Mouse (Mus musculus): ENCODE data around the gene Aldh1a3. TPM values are rescaled to one million over a fixed set of nuclear protein-coding genes. Genes with fewer than 3 reads are reported as not detected.

The Aldh1a3 gene
- total and polyA plus RNA-seq, 3 experiments, result 0.35 to 4.6 (median 1.0) TPM

DNA sequence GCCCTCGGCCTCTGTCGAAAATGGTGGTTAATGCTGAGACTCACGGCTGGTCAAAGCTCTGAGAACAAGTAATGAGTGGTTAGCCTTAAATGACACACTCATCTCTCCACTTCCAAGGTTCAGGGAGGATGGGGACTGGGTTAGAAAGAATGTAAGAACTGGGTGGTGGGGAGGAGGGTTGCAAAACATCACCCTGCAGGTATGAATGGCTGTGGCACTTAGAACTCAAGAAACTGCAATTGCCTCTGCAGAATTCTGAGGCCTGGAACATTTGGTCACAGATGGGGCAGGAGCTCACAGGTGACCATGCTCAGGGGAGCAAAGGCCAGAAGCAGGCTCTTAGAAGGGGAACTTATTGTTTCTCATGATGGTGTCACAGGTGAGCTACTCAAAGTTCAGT is 68.9 kb downstream of the Aldh1a3 start:
- H3K36me3 ChIP-seq (replicated peaks in 1 of 2; ENCODE audit: control insufficient read depth in 1 of 2, insufficient read depth in 1 of 2, low read length in 1 of 2), result peaks cover 0 to 32% of the 10 kb centered on the region in 2 experiments
- H3K4me3 ChIP-seq (replicated peaks in 1 of 3; ENCODE audit: low read depth in 2 of 3, low read length in 2 of 3, poor library complexity in 1 of 3), result no peak overlapping the region
- H3K79me2 ChIP-seq (replicated peaks; ENCODE audit: control insufficient read depth, extremely low read depth, insufficient read depth, poor library complexity, severe bottlenecking), result no peaks in the 10 kb centered on the region; the same call in 1 of the 2 replicates
- in situ Hi-C loops (cut with MboI; ENCODE audit: low pct_ligation_motif_present, low pct_unique_long_range_greater_than_20kb, low sequenced_read_pairs) (no loop called here), dilution Hi-C loops (cut with MboI; ENCODE audit: extremely low pct_ligation_motif_present, extremely low pct_unique_long_range_greater_than_20kb, low sequenced_read_pairs) (no loop called here)
- H3K9me3 ChIP-seq (replicated peaks; ENCODE audit: low read length), result peaks cover 19% of the 10 kb centered on the region
- no peaks in the 10 kb centered on the region for H3K27me3 ChIP-seq (replicated peaks)
- H3K9ac ChIP-seq (ENCODE audit: insufficient read depth, low read depth), result no peak overlapping the region
- no peak overlapping the region for H3K4me2 ChIP-seq (ENCODE audit: insufficient read depth, low read depth, poor library complexity, severe bottlenecking)
- no peak overlapping the region for H3K27ac ChIP-seq (ENCODE audit: insufficient read depth, low read depth)
- DNase-seq (ENCODE audit: extremely low read depth), result no peak
- no peak for TF ChIP-seq MAFK (IDR thresholded peaks at IDR 0.05; ENCODE audit: insufficient replicate concordance, low read length)
- TF ChIP-seq EP300 (IDR thresholded peaks at IDR 0.05; ENCODE audit: low read length), result no peak
- no peak for TF ChIP-seq TCF12 (IDR thresholded peaks at IDR 0.05; ENCODE audit: low read depth, low read length)
- no peak for TF ChIP-seq RAD21 (IDR thresholded peaks at IDR 0.05; ENCODE audit: low read depth, low read length)
- TF ChIP-seq SMC3 (IDR thresholded peaks at IDR 0.05; ENCODE audit: low read depth, low read length), result no peak
- TF ChIP-seq JUND (conservative IDR thresholded peaks at IDR 0.05; ENCODE audit: low read depth, low read length), result no peak
- TF ChIP-seq ELF1 (IDR thresholded peaks at IDR 0.05; ENCODE audit: low read depth, low read length), result no peak
- TF ChIP-seq PAX5 (IDR thresholded peaks at IDR 0.05; ENCODE audit: low read length), result no peak
- TF ChIP-seq KAT2A (IDR thresholded peaks at IDR 0.05; ENCODE audit: insufficient replicate concordance, low read length), result no peak
- TF ChIP-seq USF2 (conservative IDR thresholded peaks at IDR 0.05; ENCODE audit: low read depth, low read length), result no peak
- TF ChIP-seq GABPA (IDR thresholded peaks at IDR 0.05; ENCODE audit: insufficient replicate concordance, low read depth, low read length), result no peak
- TF ChIP-seq E2F4 (IDR thresholded peaks at IDR 0.05; ENCODE audit: insufficient replicate concordance, low read depth, low read length), result no peak
- TF ChIP-seq MEF2A (IDR thresholded peaks at IDR 0.05; ENCODE audit: borderline replicate concordance, low read depth, low read length), result no peak
- TF ChIP-seq MAX (IDR thresholded peaks at IDR 0.05; ENCODE audit: low read length), result no peak
- no peak for TF ChIP-seq CHD1 (IDR thresholded peaks at IDR 0.05; ENCODE audit: low read depth, low read length)
- TF ChIP-seq ZNF384 (IDR thresholded peaks at IDR 0.05; ENCODE audit: low read depth, low read length), result no peak
- no peak for TF ChIP-seq UBTF (IDR thresholded peaks at IDR 0.05; ENCODE audit: low read depth, low read length)
- no peak for TF ChIP-seq USF1 (IDR thresholded peaks at IDR 0.05; ENCODE audit: low read depth, low read length)
- H3K4me1 ChIP-seq (ENCODE audit: control insufficient read depth in 1 of 2, insufficient read depth in 2 of 2), result peaks cover 0 to 15% of the 10 kb centered on the region in 2 experiments; a peak in 2 of 4 replicates

DNA sequence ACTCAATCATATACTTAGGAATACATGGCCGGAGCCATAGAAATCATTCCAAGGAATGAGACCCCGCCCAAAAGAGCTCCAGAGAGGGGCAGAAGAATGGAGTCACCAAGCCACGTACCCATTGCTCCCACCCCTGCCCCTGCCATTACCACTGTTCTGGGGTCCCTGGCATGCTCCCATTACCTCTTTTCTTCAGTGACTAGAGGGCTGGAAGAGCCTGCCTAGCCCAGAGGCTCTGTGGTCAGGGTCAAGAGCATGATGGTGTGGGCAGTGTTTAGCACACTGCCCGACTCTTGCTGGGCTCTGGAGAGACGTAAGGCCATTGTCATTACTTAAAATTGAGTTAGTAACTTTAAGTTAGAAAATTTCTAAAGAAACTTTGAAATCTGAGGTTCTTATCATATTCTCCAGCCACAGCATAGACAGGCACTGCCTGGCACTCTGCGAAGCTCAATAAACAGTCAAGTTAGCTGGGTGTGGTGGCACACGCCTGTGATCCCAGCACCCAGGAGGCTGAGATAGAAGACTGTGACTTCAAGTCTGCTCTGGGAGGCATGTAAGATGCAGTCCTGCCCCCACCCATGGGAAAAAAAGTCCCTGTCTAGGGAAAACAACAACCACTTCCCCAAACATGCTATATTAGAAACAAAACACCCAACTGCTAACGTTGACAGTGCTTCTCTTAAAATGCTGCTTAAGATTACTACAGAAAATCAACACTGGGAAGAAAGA is 71.4 kb downstream of the Aldh1a3 start:
- Histone ChIP-seq H3K4me1 (ENCODE audit: control insufficient read depth in 1 of 2, insufficient read depth in 2 of 2) (peaks cover 0 to 15% of the 10 kb centered on the region in 2 experiments; a peak in 2 of 4 replicates), H3K36me3 (replicated peaks in 1 of 2; ENCODE audit: control insufficient read depth in 1 of 2, insufficient read depth in 1 of 2, low read length in 1 of 2) (peaks cover 0 to 43% of the 10 kb centered on the region in 2 experiments), H3K4me2 (ENCODE audit: insufficient read depth, low read depth, poor library complexity, severe bottlenecking) (no peak overlapping the region), H3K4me3 (replicated peaks in 1 of 3; ENCODE audit: low read depth in 2 of 3, low read length in 2 of 3, poor library complexity in 1 of 3) (no peak overlapping the region), H3K27ac (ENCODE audit: insufficient read depth, low read depth) (no peak overlapping the region), H3K9me3 (replicated peaks; ENCODE audit: low read length) (peaks cover 6% of the 10 kb centered on the region), H3K79me2 (replicated peaks; ENCODE audit: control insufficient read depth, extremely low read depth, insufficient read depth, poor library complexity, severe bottlenecking) (no peaks in the 10 kb centered on the region; the same call in 1 of the 2 replicates), H3K9ac (ENCODE audit: insufficient read depth, low read depth) (no peak overlapping the region), H3K27me3 (replicated peaks) (no peaks in the 10 kb centered on the region)
- dilution Hi-C loops (cut with MboI; ENCODE audit: extremely low pct_ligation_motif_present, extremely low pct_unique_long_range_greater_than_20kb, low sequenced_read_pairs), result no loop called here
- TF ChIP-seq PAX5 (IDR thresholded peaks at IDR 0.05; ENCODE audit: low read length) (no peak), ZMIZ1 (IDR thresholded peaks at IDR 0.05; ENCODE audit: low read depth, low read length) (no peak), RAD21 (IDR thresholded peaks at IDR 0.05; ENCODE audit: low read depth, low read length) (no peak), POLR2AphosphoS2 (IDR thresholded peaks at IDR 0.05; ENCODE audit: low read depth, low read length) (no peak), EP300 (IDR thresholded peaks at IDR 0.05; ENCODE audit: low read length) (no peak), ZNF384 (IDR thresholded peaks at IDR 0.05; ENCODE audit: low read depth, low read length) (no peak), MEF2A (IDR thresholded peaks at IDR 0.05; ENCODE audit: borderline replicate concordance, low read depth, low read length) (no peak), CHD1 (IDR thresholded peaks at IDR 0.05; ENCODE audit: low read depth, low read length) (no peak), ELF1 (IDR thresholded peaks at IDR 0.05; ENCODE audit: low read depth, low read length) (no peak), UBTF (IDR thresholded peaks at IDR 0.05; ENCODE audit: low read depth, low read length) (no peak), MYC (IDR thresholded peaks at IDR 0.05; ENCODE audit: low read depth, low read length) (no peak), SIN3A (IDR thresholded peaks at IDR 0.05; ENCODE audit: low read length) (no peak), IRF4 (IDR thresholded peaks at IDR 0.05; ENCODE audit: low read depth, low read length) (no peak), TCF12 (IDR thresholded peaks at IDR 0.05; ENCODE audit: low read depth, low read length) (no peak)
- in situ Hi-C loops (cut with MboI; ENCODE audit: low pct_ligation_motif_present, low pct_unique_long_range_greater_than_20kb, low sequenced_read_pairs), result no loop called here
- no peak for DNase-seq (ENCODE audit: extremely low read depth)
